Mouse (Mus musculus): ENCODE results near the gene Ace2. TPM values are rescaled to one million over a fixed set of nuclear protein-coding genes. Genes with fewer than 3 reads are reported as not detected.

Ace2 gene
- total and polyA plus RNA-seq, 2 experiments from 2014 or later, result 0.10 to 1.3 TPM

GRCm38 (mm10) chrX:164102656-164103055 lies 36.5 kb upstream of the Ace2 start:
- Histone ChIP-seq H3K9me3 (ENCODE audit: low read length) (no peaks in the 10 kb centered on the region), H3K9ac (replicated peaks; ENCODE audit: low read length) (no peak overlapping the region), H3K36me3 (ENCODE audit: insufficient read depth, low read length) (no peaks in the 10 kb centered on the region), H3K4me3 (ENCODE audit: low read length) (no peak overlapping the region), H3K4me2 (ENCODE audit: low read depth, low read length) (no peak overlapping the region), H3K27me3 (ENCODE audit: insufficient read depth, low read length) (no peaks in the 10 kb centered on the region), H3K27ac (no peak overlapping the region), H3K4me1 (ENCODE audit: insufficient read depth, low read length) (no peaks in the 10 kb centered on the region)
- 68% methylated on average over 6 of the region's 6 CpGs for WGBS
- DNase-seq (ENCODE audit: low spot score) (no peak), ATAC-seq (no peak)
- TF ChIP-seq CTCF (IDR thresholded peaks at IDR 0.05; ENCODE audit: low read depth), result no peak

GRCm38 (mm10) chrX:164111146-164111545 lies 28.0 kb upstream of the Ace2 start:
- DNase-seq (ENCODE audit: low spot score) (no peak), ATAC-seq (no peak)
- no peak for TF ChIP-seq CTCF (IDR thresholded peaks at IDR 0.05; ENCODE audit: low read depth)
- Histone ChIP-seq H3K27ac (no peak overlapping the region), H3K4me1 (ENCODE audit: insufficient read depth, low read length) (no peaks in the 10 kb centered on the region), H3K9ac (replicated peaks; ENCODE audit: low read length) (no peak overlapping the region), H3K4me3 (ENCODE audit: low read length) (no peak overlapping the region), H3K36me3 (ENCODE audit: insufficient read depth, low read length) (no peaks in the 10 kb centered on the region), H3K27me3 (ENCODE audit: insufficient read depth, low read length) (no peaks in the 10 kb centered on the region), H3K9me3 (ENCODE audit: low read length) (no peaks in the 10 kb centered on the region), H3K4me2 (ENCODE audit: low read depth, low read length) (no peak overlapping the region)
- WGBS, result 82% methylated on average over 3 of the region's 3 CpGs

- DNase-seq (ENCODE audit: low spot score) (no peak), ATAC-seq (no peak)
- WGBS, result 93% methylated on average over 6 of the region's 6 CpGs
- Histone ChIP-seq H3K27ac (no peak overlapping the region), H3K9ac (replicated peaks; ENCODE audit: low read length) (no peak overlapping the region), H3K4me1 (ENCODE audit: insufficient read depth, low read length) (no peaks in the 10 kb centered on the region), H3K36me3 (ENCODE audit: insufficient read depth, low read length) (no peaks in the 10 kb centered on the region), H3K9me3 (ENCODE audit: low read length) (no peaks in the 10 kb centered on the region), H3K27me3 (ENCODE audit: insufficient read depth, low read length) (no peaks in the 10 kb centered on the region), H3K4me3 (ENCODE audit: low read length) (no peak overlapping the region), H3K4me2 (ENCODE audit: low read depth, low read length) (no peak overlapping the region)
- TF ChIP-seq CTCF (IDR thresholded peaks at IDR 0.05; ENCODE audit: low read depth), result no peak
Observed at GRCm38 (mm10) chrX:164113744-164114143, 25.4 kb upstream of the Ace2 start.

GRCm38 (mm10) chrX:164123942-164124341 lies 15.2 kb upstream of the Ace2 start:
- Histone ChIP-seq H3K9me3 (ENCODE audit: low read length) (no peaks in the 10 kb centered on the region), H3K36me3 (ENCODE audit: insufficient read depth, low read length) (no peaks in the 10 kb centered on the region), H3K27me3 (ENCODE audit: insufficient read depth, low read length) (no peaks in the 10 kb centered on the region), H3K4me3 (ENCODE audit: low read length) (no peak overlapping the region), H3K9ac (replicated peaks; ENCODE audit: low read length) (no peak overlapping the region), H3K4me2 (ENCODE audit: low read depth, low read length) (no peak overlapping the region), H3K4me1 (ENCODE audit: insufficient read depth, low read length) (no peaks in the 10 kb centered on the region), H3K27ac (no peak overlapping the region)
- no peak for ATAC-seq
- WGBS, result 90% methylated on average over 3 of the region's 3 CpGs
- no peak for DNase-seq (ENCODE audit: low spot score)
- no peak for TF ChIP-seq CTCF (IDR thresholded peaks at IDR 0.05; ENCODE audit: low read depth)

DNA sequence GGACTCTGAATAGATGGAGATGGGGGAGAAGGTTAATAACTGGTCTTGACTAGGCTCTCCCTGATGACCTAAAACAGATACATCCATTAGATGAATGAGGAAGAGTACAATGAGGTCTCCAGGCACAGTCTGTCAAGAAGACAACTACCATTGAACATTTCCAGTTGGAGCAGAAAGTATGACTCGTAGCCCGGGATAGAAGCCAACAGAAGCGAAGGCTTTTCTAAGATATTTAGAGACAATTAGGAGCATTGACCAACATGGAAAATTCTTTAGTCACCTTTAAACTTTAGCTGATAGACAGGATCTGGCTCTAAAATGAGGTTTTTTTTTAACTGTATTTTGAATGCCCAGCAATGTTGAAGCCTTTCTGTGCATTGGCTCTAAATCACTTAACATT lies 5.6 kb upstream of the Ace2 start:
- WGBS, result 91% methylated on average over 3 of the region's 3 CpGs
- TF ChIP-seq CTCF (IDR thresholded peaks at IDR 0.05; ENCODE audit: low read depth), result no peak
- no peaks in the 10 kb centered on the region for H3K9me3 ChIP-seq (ENCODE audit: low read length)
- DNase-seq (ENCODE audit: low spot score) (no peak), ATAC-seq (no peak)
- no peaks in the 10 kb centered on the region for H3K4me1 ChIP-seq (ENCODE audit: insufficient read depth, low read length)
- no peaks in the 10 kb centered on the region for H3K36me3 ChIP-seq (ENCODE audit: insufficient read depth, low read length)
- no peak overlapping the region for H3K4me3 ChIP-seq (ENCODE audit: low read length)
- no peak overlapping the region for H3K4me2 ChIP-seq (ENCODE audit: low read depth, low read length)
- no peak overlapping the region for H3K9ac ChIP-seq (replicated peaks; ENCODE audit: low read length)
- H3K27ac ChIP-seq, result no peak overlapping the region
- H3K27me3 ChIP-seq (ENCODE audit: insufficient read depth, low read length), result no peaks in the 10 kb centered on the region

DNA sequence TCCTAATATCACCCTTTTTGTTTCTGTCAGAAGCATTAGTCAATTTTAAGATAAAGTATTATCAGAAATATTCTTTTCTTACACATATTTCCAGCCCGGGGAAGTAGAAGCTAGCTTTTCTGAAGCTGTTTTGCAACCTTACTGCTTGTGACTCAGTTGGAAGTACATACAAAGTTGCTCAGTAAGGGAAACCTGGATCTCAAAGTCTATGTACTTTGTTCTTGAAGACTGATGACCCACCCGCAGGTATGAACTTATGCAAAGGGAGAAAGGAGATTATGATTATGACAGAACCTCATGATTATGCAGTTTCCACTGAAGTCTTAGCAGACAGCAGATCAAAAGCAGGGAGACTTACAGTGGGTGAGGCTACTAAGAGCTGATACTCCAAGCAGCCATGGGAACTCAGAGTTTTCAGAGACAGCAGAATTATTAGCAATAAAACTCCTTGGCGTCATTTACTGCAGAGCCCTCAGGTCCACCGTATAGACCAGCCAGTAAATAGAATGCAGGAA lies 3.8 kb upstream of the Ace2 start:
- 87% methylated on average over 4 of the region's 4 CpGs for WGBS
- DNase-seq (ENCODE audit: low spot score) (no peak), ATAC-seq (no peak)
- Histone ChIP-seq H3K4me3 (ENCODE audit: low read length) (no peak overlapping the region), H3K4me1 (ENCODE audit: insufficient read depth, low read length) (no peaks in the 10 kb centered on the region), H3K4me2 (ENCODE audit: low read depth, low read length) (no peak overlapping the region), H3K9me3 (ENCODE audit: low read length) (no peaks in the 10 kb centered on the region), H3K27me3 (ENCODE audit: insufficient read depth, low read length) (no peaks in the 10 kb centered on the region), H3K9ac (replicated peaks; ENCODE audit: low read length) (no peak overlapping the region), H3K27ac (no peak overlapping the region), H3K36me3 (ENCODE audit: insufficient read depth, low read length) (no peaks in the 10 kb centered on the region)
- no peak for TF ChIP-seq CTCF (IDR thresholded peaks at IDR 0.05; ENCODE audit: low read depth)

GRCm38 (mm10) chrX:164145463-164146250 lies 6.5 kb downstream of the Ace2 start:
- Histone ChIP-seq H3K9me3 (ENCODE audit: low read length) (no peaks in the 10 kb centered on the region), H3K36me3 (ENCODE audit: insufficient read depth, low read length) (no peaks in the 10 kb centered on the region), H3K4me3 (ENCODE audit: low read length) (no peak overlapping the region), H3K4me1 (ENCODE audit: insufficient read depth, low read length) (no peaks in the 10 kb centered on the region), H3K9ac (replicated peaks; ENCODE audit: low read length) (no peak overlapping the region), H3K4me2 (ENCODE audit: low read depth, low read length) (no peak overlapping the region), H3K27me3 (ENCODE audit: insufficient read depth, low read length) (no peaks in the 10 kb centered on the region), H3K27ac (no peak overlapping the region)
- WGBS, result 88% methylated on average over 6 of the region's 6 CpGs
- TF ChIP-seq CTCF (IDR thresholded peaks at IDR 0.05; ENCODE audit: low read depth), result no peak
- ATAC-seq, result no peak
- no peak for DNase-seq (ENCODE audit: low spot score)
